Mouse (Mus musculus) left cerebral cortex, postnatal 14 days (tissue): ENCODE data around the gene Hnrnpa3. TPM values are rescaled to one million over a fixed set of nuclear protein-coding genes. Genes with fewer than 3 reads are reported as not detected.

Experiments used
- DNase-seq, 2 experiments: peaks; one replicate each; pipeline ENCODE4 v3.0.0; 2021 to 2022; ENCODE audit warnings: low spot score in 2 of 2, mixed read lengths in 1 of 2
- intact Hi-C: fragments of 180-260 bp; cut with DNase I; formaldehyde crosslinking; loops from one replicate; pipeline ENCODE4 v1.15.1; 2025
- total RNA-seq, 2 experiments: library from RNA; stranded (reverse); gene quantifications; 2 replicates each; pipeline ENCODE4 v1.2.3; 2021

Hnrnpa3 gene
- total RNA-seq, 2 experiments from 2014 or later, result 263 to 314 TPM

GRCm38 (mm10) chr2:75696371-75696770 lies 37.3 kb downstream of the Hnrnpa3 start:
- intact Hi-C loops, result no loop called here
- no peak for DNase-seq

DNA sequence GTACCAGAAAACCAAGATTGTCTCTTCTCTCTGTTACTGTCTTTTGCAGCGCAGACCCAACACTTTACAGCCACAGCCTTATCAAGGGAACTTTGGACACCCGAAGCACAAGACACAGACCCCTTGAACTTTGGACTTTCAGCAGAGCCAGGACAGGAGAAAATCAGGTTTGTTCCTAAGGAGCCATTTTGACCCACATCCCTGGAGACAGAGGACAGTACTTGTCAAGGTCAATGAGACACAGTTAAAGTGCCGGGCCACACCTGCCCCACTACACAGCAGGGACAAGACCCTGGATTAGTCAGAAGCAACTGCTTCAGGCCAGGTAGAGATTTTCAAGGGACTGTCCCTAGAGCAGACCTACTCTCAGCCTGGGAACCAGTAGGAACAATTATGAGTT lies 38.2 kb downstream of the Hnrnpa3 start:
- no peak for DNase-seq
- intact Hi-C loops, result no loop called here

DNA sequence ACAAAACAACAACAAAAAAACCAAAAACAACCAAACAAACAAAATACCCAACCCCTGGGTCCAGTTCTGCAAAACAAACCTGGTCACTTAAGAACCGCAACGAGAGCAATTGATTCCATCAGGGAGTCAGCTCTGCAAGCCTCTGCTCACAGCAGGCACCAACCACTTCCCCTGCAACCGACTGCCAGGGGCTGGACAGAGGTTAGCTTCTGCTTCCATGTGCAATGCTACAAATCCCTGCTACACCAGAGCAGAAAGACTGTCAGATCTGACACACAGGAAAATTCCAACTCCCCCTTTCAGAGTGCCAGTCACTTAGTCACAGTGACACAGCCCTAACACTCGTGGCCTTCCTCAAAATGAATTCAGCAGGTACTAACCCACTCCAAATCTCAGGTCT lies 38.9 kb downstream of the Hnrnpa3 start:
- no peak for DNase-seq
- intact Hi-C loops, result no loop called here

GRCm38 (mm10) chr2:75698874-75699273 lies 39.8 kb downstream of the Hnrnpa3 start:
- DNase-seq, result no peak
- intact Hi-C loops, result no loop called here

- intact Hi-C loops, result loop anchor here (10.0 kb wide), 1 partner anchor 74 kb away; no protein-coding TSS in a partner anchor
Observed at GRCm38 (mm10) chr2:75700543-75700942, 41.5 kb downstream of the Hnrnpa3 start.

GRCm38 (mm10) chr2:75701207-75701606 lies 42.1 kb downstream of the Hnrnpa3 start:
- no peak for DNase-seq
- intact Hi-C loops, result loop anchor here (10.0 kb wide), 1 partner anchor 74 kb away; no protein-coding TSS in a partner anchor

More at GRCm38 (mm10) chr2:75700543-75700942, 41.5 kb downstream of the Hnrnpa3 start:
- no peak for DNase-seq

- intact Hi-C loops, result loop anchor here (10.0 kb wide), 1 partner anchor 73 kb away; no protein-coding TSS in a partner anchor
- DNase-seq, result no peak
Observed at GRCm38 (mm10) chr2:75701822-75702587, 42.9 kb downstream of the Hnrnpa3 start.

DNA sequence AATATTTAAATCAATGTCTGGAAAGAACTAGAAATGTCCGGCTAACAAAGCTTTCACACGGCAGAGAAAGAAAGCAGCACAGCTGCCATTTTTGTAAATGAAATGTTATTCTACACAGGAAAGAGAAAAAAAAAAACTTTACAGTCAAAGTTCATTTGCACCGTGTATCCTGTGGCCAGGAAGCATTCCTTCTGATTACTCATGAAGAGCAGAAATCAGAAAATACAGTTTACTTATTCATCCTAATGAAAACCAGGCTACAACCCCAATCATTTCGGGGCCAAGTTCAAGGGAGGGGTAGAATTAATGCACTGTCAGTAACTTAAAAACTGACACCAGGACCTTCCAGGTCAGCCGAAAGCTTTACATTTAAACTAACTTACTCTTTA lies 43.5 kb downstream of the Hnrnpa3 start:
- no peak for DNase-seq
- intact Hi-C loops, result loop anchor here (10.0 kb wide), 1 partner anchor 72 kb away; no protein-coding TSS in a partner anchor

GRCm38 (mm10) chr2:75703375-75704181 lies 44.5 kb downstream of the Hnrnpa3 start:
- intact Hi-C loops, result loop anchor here (10.0 kb wide), 1 partner anchor 71 kb away; no protein-coding TSS in a partner anchor
- peak; percentile 62 to 75 for DNase-seq

DNA sequence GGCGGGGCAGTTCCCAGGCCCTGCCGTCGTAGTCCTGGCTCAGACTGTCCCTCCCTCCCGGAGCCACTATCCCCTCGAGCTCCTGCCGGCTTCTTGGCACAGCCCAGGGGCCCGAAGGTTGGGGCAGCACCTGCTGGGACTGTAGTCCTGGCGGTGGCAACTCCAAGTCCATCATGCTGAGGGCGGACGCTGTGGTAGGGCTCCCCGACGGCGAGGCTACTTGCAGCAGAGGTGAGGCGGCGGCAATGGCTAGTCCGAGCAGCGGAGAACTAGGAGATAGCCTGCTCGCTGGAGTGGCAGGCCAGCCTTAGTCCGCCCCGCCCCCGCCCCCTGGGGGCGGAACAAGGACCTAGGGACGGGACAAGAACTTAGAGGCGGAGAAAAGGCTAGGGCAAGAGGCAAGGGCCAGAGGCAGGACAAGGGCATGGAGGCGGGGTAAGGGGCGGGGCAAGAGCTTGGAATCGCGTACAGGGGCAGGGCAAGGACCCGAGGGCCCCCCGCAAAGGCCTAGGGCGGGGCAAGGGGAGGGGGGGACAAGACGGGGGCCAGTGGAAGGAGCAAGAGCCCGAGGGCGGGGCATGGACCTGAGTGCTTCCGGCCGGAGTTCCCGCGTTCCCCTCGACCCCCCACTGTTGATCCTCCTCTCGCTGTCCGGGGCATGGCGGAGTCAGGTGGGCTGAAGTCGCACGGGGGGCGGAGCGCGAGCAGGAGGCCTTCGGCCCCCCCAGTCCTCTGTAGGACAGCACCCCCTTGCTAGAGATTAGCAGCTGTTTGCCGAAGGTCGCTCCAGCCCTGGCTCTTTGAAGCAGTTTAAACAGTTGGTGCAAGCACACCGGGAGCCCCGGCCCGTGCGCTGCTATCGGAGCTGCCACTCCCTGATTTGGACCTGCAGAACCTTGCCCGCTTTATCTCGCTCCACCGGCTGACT lies 45.4 kb downstream of the Hnrnpa3 start, which contains the start of gene Nfe2l2:
Nfe2l2 (minus strand) TSS at position 408 of the 928 bp plus-strand sequence.
- intact Hi-C loops, result loop anchor here (10.0 kb wide), 1 partner anchor 70 kb away; no protein-coding TSS in a partner anchor
- DNase-seq, result peak; percentile 80 to 87

GRCm38 (mm10) chr2:75705162-75705752 lies 46.2 kb downstream of the Hnrnpa3 start:
- intact Hi-C loops, result loop anchor here (10.0 kb wide), 1 partner anchor 70 kb away; no protein-coding TSS in a partner anchor
- DNase-seq, result no peak

- intact Hi-C loops, result loop anchor here (10.0 kb wide), 1 partner anchor 68 kb away; no protein-coding TSS in a partner anchor
- no peak for DNase-seq
Observed at GRCm38 (mm10) chr2:75706435-75706834, 47.4 kb downstream of the Hnrnpa3 start.

DNA sequence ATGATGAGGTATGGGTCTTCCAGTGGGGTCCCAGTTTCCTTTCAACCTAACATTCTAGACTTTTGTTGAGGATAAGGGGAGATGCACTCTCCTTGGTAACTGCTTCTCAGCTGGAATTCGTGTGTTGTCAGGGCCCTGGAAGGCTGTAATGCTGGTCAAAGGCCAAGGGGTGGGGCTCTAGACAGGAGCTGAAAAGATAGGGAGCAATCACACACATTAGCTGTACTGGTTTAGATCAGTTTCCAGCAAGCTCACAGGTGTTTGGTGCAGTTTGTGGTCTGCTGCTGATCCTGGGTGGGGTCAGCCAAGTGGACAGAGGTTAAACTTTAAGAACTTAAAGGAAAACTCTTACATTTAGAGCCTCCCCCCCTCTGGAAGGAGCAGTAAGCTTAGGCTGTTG lies 48.4 kb downstream of the Hnrnpa3 start:
- intact Hi-C loops, result loop anchor here (10.0 kb wide), 1 partner anchor 67 kb away; no protein-coding TSS in a partner anchor
- no peak for DNase-seq

DNA sequence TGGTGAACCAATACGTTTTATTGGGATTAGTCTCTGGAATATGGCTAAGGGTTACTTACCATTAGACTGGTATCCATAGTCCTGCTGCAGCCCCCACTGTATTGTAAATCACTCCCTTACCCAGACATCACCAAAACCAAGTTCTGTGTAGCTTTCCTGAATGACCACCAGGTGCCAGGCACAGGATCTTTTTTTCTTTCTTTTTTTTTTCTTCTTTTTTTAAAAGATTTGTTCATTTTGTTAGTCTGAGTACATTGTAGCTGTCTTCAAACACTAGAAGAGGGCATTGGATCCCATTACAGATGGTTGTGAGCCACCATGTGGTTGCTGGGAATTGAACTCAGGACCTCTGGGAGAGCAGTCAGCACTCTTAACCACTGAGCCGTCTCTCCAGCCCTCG lies 54.0 kb downstream of the Hnrnpa3 start:
- no peak for DNase-seq
- intact Hi-C loops, result no loop called here

DNA sequence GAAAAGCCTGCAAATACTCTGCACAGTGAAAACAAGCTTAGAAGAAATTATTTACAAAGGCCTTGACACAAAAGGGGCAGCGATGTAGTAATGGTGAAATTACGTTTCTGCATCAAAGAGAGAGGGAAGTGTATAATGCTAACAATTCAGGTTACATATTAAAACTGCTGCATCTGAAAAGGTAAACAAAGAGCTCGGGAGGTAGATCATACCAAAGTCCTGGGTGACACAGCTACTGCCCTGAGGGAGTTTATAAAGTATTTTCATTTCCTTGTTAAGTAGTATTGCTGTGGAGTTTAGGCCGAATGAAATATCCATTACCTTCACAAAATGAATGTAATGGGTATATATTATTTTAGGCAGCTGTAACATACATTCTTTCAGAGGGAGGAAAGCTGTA lies 55.7 kb downstream of the Hnrnpa3 start:
- no peak for DNase-seq
- intact Hi-C loops, result no loop called here

DNA sequence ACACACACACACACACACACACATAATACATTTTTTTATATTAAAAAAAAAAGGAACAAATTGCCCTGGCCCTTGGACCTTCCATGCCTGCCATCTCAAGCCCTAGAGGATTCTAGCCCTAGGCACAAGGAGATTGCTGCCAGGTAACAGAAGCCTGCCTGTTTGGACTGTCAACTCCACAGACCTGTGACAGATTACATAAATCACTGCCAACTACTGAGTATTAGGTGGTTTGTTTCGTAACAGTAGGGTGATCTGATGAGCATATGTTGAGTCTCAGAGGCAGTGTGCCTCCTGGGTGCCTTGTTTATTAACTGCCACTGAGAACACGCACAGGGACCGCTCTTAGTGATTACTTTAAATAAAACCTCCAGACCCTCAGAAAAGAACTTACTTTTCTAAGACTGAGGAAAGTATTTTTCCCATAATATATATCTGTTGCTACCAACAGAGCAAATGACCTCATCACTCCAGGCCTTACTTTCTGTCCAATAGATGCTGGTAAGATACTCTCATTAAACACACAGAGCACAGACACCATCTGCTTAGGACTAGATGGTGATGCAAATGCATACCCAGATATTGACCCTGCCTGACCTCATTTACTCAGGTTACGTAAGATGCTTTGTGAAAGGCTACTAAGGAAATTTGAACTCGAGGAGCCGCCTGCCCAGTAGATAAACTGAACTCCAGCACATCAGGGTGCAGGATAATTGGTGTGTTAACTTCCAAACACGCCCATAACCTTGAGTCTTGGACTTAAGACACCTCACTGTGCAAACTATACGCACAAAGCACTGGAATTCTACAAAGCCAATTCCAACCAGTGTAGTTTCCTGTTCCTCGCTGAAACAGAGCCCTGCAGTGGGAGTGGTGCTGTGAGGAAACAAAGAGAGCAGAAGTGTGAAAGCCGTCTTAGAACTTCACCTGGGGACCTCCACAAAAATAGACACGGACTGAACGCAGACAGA lies 57.3 kb downstream of the Hnrnpa3 start:
- intact Hi-C loops, result no loop called here

More for the DNA sequence above, 57.3 kb downstream of the Hnrnpa3 start:
- no peak for DNase-seq
